Mouse (Mus musculus) spleen, postnatal 10 days (tissue): ENCODE measurements around the gene Slc48a1.

Experiments used
- DNase-seq, 2 experiments: peaks; one replicate each; pipeline ENCODE4 v3.0.0; 2021 to 2022; ENCODE audit warnings: low spot score in 2 of 2

The Slc48a1 gene

GRCm38 (mm10) chr15:97752491-97752890 is 25.8 kb upstream of the Slc48a1 start:
- DNase-seq, result no peak

GRCm38 (mm10) chr15:97754476-97754875 is 23.8 kb upstream of the Slc48a1 start:
- no peak for DNase-seq

- no peak for DNase-seq
Measured at GRCm38 (mm10) chr15:97755361-97755760, 23.0 kb upstream of the Slc48a1 start.

GRCm38 (mm10) chr15:97760006-97760405 is 18.3 kb upstream of the Slc48a1 start:
- no peak for DNase-seq

GRCm38 (mm10) chr15:97760952-97761351 is 17.4 kb upstream of the Slc48a1 start:
- no peak for DNase-seq

DNA sequence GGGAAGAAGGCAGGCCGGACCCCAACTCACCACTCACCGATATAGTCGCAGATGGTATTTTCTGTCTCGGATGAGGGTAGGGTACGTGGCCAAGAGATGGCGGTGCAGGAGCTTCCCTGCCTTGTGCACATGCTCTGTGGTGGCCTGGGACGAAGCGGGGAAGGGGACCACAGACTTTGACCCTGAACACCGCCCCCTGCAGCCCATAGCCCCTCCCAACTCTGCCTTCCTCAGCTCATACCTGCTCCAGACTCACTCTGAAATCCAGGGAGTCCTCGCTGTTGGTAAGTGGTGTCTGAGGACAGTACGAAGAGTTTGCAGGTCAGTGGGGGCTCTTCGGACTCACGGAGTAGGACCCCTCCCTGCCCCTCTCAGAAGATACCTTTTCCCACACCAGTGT is 16.9 kb upstream of the Slc48a1 start:
- no peak for DNase-seq

DNA sequence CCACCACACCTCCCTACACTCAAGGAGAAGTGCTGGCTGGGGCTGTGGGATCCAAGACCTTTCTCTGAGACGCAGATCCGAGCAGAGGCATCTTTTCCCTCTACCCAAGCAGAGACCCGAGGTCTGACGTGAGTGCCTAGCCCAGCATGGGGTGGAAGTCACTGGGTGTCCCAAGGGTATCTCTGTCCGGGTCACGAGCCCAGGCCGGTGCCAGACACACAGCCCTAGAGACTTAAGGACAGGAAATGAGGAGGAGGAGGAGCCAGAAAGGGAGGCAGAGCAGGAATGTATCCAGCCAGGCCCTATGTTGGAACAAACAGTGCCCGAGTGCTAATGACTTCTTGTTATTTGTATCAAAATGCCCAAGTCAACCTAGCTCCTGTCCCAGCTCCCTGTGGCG is 15.6 kb upstream of the Slc48a1 start:
- no peak for DNase-seq

GRCm38 (mm10) chr15:97763256-97764049 is 14.9 kb upstream of the Slc48a1 start:
- no peak for DNase-seq

DNA sequence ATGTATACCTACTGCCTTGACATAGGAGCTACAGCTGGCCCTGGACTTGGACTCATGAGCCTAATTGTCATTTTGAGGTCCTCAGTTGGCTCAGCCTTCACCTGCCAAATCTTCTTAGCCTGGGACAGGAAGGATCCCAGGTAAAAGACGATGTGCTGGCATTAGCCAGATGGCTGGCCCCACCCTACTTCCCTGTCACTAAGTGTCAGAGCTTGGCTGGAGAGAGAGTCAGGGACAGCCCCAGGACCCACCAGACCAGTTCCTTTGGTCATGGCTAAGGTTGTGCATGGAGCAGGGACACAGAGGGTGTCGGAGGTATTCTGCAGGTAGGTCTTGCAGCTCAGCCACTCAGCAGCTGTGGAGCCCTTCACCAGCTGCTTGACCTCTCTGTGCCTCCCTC is 13.8 kb upstream of the Slc48a1 start:
- no peak for DNase-seq

DNA sequence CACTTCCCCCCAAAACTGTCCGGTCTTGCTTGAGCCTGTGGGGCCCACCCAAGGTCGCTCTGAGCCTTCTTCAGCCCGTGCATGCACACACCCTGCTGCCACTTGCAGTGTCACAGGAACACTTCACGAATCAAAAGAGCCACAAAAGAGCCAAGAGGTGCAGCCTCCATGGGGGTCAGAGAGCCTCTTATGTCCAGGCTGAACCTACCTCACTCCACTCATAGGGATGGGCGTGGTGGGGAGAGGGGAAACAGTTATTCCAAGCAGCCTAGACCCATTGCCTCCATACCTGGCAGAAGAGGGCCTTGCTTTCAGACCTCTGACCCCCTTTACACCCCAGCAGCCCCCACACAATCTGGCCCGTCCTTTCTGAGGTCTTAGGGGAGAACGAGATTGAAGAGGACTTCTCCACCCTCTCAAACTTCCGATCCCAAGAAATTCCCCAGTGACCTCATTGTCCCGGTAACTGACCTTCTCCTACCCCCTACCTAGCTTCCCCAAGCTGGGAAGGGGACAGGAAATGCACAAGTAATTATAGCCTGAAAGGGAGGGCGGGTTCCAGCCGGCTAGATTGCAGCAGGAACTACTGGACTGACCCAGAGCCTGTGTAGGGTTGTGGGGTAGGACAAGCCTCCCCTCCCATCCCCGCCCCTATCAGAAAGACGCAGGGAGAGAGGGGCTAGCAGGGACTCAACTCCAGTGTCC is 13.1 kb upstream of the Slc48a1 start:
- no peak for DNase-seq

GRCm38 (mm10) chr15:97766194-97766593 is 12.1 kb upstream of the Slc48a1 start:
- DNase-seq, result no peak

DNA sequence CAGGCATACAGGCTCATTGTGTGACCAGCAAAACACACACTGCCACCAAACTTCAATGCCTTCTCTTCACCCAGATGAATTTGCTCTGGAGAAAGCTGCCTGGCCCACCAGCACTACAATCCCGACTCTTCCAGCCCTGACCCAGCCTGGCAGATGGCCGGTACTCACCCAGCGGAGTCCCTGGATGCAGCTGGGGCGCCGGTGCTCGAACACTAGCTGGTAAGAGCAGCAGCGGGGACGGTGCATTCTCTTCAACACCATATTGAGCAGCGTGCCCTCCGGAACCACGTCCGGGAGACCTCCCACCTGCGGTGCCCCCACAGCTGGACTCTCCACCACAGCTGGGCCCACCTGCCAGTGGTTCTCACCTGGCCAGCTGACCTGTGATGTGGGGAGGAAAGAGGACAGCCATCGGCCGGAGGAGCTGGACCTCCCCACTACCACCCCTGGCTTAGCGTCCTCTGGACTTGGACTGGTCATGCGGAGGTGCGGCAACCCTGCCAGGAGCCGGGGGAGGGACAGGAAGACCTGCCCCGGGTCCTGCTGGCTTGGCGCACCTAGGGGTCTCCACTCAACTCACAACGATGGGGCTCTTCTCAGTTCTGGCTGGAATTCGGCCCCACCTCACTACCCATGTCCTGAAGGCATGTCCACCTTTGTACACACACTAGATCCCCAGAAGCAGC is 11.6 kb upstream of the Slc48a1 start:
- DNase-seq, result no peak

DNA sequence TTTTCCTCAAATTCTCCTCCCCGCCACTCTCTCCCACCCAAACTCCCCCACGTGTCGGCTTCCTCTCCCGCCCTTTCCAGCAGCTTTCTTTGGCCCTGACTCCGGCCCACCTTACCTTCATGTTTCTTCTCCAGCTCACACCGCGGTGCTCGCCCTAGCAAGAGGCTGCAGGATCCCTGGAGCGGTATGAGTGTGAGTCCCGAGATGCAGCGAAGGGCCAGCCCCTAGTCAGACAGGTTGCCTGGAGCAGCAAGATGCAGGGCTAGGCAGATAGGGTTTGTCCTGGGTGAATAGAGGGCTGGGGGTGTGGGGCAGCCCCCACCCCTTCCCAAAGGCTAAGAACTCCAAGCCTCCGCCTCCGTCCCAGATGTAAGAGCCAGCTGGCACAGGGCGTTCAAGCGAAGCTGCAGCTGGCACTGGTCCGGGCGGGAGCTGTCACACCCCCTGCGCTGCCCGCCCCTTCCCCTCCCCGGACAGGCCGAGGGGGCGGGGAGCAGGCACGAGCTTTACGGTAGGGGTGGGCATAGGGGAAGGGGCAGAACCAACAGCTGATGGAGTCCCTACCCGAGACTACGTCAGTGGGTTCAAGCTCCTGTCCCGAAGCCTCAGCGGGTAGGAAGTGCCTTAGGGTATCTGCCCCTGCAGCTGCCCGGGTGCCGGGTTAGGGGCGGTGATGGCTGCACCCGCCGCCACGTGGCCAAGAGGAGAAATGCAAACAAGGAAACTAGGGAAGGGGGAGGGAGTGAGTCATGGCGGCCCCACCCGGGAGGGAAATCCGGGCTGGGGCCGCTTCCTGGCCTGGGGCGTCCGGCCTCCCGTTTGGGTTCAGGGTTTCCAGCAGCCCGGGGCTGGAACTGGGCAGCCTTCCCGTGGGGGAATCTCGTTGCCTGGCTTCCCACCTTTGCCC is 10.8 kb upstream of the Slc48a1 start, which contains the start of gene Rapgef3:
TSS of gene Rapgef3 (minus strand) at position 693 of the 907 bp plus-strand sequence.
- DNase-seq, result peak; percentile 63 to 82

DNA sequence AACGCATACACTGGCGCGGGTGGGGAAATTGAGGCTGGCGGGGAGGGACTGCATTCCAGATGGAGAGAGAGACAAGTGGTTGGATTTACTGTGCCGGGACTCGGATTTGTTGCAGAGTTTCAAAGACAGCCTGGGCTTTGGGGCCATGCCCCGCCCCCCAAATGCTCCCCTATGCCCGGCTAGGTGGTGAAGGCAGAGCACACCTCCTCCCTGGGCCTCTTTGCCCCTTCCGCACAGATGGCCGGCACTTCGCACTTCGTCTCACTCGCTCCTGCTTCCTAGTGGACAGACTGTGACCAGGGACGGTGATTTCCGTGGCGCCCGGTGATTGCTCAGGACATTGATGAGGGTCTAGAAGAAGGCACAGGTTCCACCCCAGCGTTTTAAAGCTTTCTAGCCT is 10.1 kb upstream of the Slc48a1 start:
- DNase-seq, result peak in 1 of 2 experiments; percentile 54

- no peak for DNase-seq
Measured at GRCm38 (mm10) chr15:97770280-97770679, 8.0 kb upstream of the Slc48a1 start.

GRCm38 (mm10) chr15:97773108-97773507 is 5.2 kb upstream of the Slc48a1 start:
- no peak for DNase-seq

- no peak for DNase-seq
Measured at GRCm38 (mm10) chr15:97773961-97774370, 4.4 kb upstream of the Slc48a1 start.

GRCm38 (mm10) chr15:97776514-97776913 is 1.8 kb upstream of the Slc48a1 start:
- DNase-seq, result peak; percentile 60 to 84

- no peak for DNase-seq
Measured at GRCm38 (mm10) chr15:97776919-97777318, 1.4 kb upstream of the Slc48a1 start.

DNA sequence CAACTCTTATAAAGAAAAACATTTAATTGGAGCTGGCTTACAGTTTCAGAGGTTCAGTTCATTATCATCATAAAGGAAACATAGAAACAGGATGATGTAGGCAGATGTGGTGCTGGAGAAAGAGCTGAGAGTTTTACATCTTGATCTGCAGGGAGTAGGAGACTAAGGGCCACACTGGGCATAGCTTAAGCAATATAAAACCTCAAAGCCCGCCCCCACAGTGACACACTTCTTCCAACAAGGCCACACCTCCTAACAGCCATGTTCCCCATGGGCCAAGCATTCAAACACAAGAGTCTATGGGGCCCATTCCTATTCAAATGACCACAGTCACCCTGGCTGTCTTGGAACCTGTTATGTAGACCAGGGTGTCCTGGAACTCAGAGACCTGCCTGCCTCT is 1.3 kb downstream of the Slc48a1 start:
- DNase-seq, result no peak

DNA sequence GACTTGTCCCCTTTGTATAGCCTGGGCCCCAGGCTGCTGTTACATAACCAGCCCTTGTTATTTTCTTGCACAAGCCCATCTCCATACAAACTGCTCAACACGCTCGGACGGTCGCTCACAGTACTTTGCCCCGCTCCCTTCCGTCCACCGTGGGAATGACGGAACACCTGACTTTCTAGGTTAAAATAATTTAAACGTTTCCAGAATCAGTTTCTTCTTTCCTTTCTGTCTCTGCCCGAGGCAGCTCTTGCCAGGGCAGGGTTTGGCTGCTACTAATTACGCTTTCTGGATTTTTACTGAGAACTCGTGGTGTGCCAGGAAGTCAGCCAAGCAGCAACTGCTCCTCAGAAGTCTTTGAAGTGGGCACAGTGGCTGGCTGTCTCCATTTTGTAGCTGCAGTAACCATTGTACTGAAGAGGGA is 2.3 kb downstream of the Slc48a1 start:
- no peak for DNase-seq
